Mouse (Mus musculus): ENCODE measurements around the gene Pvalb. TPM values are rescaled to one million over a fixed set of nuclear protein-coding genes. Genes with fewer than 3 reads are reported as not detected.

Gene Pvalb
- 0.21 and 0.49 TPM in 2 replicates for polyA plus RNA-seq (2016; fragmentation: Nextera tagmentation; extraction: Ambion mirVana)

DNA sequence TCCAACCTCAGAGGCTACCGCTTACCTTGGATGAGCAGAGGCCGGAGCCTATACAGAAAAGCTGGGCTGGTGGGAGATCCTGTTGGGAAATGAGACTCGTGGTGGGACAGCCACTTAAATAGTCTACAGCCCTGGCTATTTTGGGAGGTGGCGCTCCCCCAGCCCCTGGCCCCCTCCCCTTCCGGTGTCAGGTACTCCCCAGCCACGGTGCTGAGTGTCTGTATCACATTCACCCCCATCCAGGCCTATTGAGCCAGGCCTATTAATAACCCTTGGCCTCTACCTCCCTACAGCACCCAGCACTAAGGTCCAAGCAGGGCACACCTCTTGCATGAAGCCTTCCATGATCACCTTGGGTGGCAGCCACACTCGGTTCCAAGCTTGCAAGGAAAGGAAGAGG lies at the start of gene Pvalb:
Gene Pvalb (minus strand): TSS at position 89 of the 400 bp plus-strand sequence.
- Histone ChIP-seq H3K27me3 (replicated peaks) (peaks cover 64% of the 10 kb centered on the region), H3K4me3 (no peak within 1 kb of the TSS), H3K4me2 (no peak within 1 kb of the TSS), H3K27ac (ENCODE audit: poor library complexity, severe bottlenecking) (no peak within 1 kb of the TSS), H3K9ac (no peak within 1 kb of the TSS), H3K9me3 (replicated peaks) (peaks cover 3% of the 10 kb centered on the region; the same call in 1 of the 2 replicates), H3K36me3 (no peaks in the 10 kb centered on the region), H3K4me1 (replicated peaks) (peaks cover 12% of the 10 kb centered on the region)
- ATAC-seq (ENCODE audit: insufficient number of reproducible peaks, low FRiP score), result no peak
- 69% methylated on average over 7 of the region's 7 CpGs for WGBS

DNA sequence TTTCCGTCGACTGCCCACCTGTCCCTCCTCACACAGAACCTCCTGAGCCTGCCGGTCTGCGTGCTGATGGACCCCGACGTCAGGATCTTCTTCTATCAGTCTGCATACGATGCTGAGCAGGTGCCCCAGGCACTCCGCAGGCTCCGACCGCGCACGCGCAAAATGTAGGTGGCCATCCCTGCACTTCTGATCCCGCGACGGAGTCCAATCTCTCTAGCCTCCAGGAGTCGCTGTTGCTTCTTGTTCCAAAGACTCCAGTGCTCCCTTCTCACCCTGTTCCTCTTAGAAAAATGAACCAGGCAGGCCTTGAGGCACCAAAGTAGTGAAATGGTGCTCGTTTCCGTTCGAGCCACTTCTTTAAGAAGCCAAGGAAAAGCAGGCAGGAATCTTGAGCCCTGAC lies 48.6 kb upstream of the Pvalb start:
- ATAC-seq (ENCODE audit: insufficient number of reproducible peaks, low FRiP score), result no peak
- peaks cover 10% of the 10 kb centered on the region for H3K4me1 ChIP-seq (replicated peaks)
- H3K36me3 ChIP-seq, result no peaks in the 10 kb centered on the region
- no peak overlapping the region for H3K4me2 ChIP-seq
- H3K27ac ChIP-seq (ENCODE audit: poor library complexity, severe bottlenecking), result no peak overlapping the region
- no peaks in the 10 kb centered on the region for H3K9me3 ChIP-seq (replicated peaks)
- 26% methylated on average over 20 of the region's 20 CpGs for WGBS
- H3K9ac ChIP-seq, result no peak overlapping the region
- H3K4me3 ChIP-seq, result no peak overlapping the region
- peaks cover 34% of the 10 kb centered on the region for H3K27me3 ChIP-seq (replicated peaks)

DNA sequence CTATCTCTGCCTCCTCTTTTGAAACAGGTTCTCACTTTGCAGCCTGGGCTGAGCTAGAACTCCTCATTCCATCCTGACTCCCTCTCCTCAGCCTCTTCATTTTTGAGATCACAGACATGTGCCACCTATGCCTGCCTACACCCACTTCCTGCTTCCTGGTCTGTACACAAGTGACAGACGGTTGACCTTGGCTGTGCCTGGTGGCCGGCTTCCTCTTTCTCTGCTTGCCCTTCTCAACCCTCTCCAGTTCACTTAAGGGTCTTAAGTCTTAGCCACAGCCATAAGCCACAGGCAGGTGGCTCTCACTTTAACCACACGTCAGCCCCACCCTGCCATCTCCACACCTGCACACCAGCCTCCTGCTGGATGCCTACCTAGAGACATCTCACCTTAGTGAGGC lies 42.2 kb upstream of the Pvalb start:
- Histone ChIP-seq H3K36me3 (no peaks in the 10 kb centered on the region), H3K9me3 (replicated peaks) (no peaks in the 10 kb centered on the region), H3K4me1 (replicated peaks) (peaks cover 15% of the 10 kb centered on the region), H3K27ac (ENCODE audit: poor library complexity, severe bottlenecking) (no peak overlapping the region), H3K4me2 (no peak overlapping the region), H3K9ac (no peak overlapping the region), H3K27me3 (replicated peaks) (peaks cover 12% of the 10 kb centered on the region; the same call in 1 of the 2 replicates), H3K4me3 (no peak overlapping the region)
- no peak for ATAC-seq (ENCODE audit: insufficient number of reproducible peaks, low FRiP score)
- 50% methylated on average over 3 of the region's 3 CpGs for whole genome bisulfite sequencing

DNA sequence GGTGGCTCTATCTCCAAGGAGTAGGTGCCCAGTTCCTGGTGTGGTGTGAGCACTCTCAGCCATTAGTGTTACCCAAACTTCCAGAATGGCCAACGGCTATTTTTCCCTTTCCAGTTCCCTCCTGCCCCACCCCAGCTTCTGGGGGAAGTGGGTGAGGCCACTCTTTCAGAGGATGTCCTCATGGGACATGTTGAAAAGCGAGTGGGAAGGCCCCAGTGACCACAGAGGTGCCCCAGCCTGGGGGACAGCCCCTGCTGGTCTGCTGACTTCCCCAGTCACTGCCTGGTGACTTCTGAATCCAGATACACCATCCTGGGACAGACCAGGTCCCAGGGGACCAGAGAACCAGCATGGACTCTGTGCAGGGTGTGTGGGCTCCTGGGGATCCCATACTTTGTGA lies 41.5 kb upstream of the Pvalb start:
- Histone ChIP-seq H3K27me3 (replicated peaks) (peaks cover 7% of the 10 kb centered on the region; the same call in 1 of the 2 replicates), H3K9ac (no peak overlapping the region), H3K4me1 (replicated peaks) (peaks cover 16% of the 10 kb centered on the region), H3K9me3 (replicated peaks) (no peaks in the 10 kb centered on the region), H3K4me2 (no peak overlapping the region), H3K36me3 (no peaks in the 10 kb centered on the region), H3K4me3 (no peak overlapping the region), H3K27ac (ENCODE audit: poor library complexity, severe bottlenecking) (no peak overlapping the region)
- ATAC-seq (ENCODE audit: insufficient number of reproducible peaks, low FRiP score), result no peak
- 78% methylated on average over 2 of the region's 2 CpGs for WGBS

DNA sequence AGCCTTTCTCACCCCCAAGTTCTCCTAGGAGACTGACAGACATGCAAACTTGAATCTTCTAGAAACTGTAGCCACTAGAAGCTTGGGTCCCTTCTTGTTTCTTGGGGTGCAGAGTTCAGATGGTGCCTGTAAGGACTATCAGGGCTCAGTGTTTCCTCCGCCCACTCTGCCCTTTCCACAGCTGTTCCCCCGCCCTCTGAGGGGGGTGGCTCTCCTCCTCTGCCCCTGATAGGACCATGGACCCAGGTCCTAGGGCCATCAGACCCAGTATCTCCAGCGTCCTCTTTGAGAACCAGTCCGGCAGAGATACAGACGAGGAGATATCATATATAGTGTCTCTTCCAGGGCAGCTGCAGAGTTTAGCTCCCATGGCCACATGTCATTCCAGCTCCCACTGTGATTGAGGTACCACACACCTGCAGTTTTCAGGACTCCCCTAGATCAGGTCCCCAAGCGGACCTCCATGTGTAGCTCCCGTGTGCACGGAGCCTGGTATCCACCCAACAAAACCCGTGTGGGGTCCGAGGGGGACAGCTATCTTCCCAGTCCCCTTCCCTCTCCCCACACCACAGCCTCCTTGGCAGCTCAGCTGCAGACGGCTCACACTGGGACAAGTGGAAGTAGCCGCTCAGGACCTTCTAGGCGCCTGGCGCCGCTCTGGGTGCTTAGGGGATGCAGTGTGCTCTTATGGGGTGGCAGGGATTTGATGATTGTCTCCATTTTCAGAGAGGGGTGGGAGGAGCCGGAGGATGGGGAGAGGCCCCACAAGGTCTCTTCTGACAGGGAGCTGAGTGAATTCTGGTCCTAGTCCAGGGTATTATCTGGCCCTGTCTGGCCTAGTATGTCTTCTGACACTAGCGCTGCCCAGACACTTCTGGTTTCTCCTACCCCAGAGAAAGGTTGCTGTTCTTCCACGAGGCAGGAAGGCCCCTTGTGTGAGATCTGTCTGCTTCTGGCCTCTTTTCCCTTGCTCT lies 40.2 kb upstream of the Pvalb start:
- 64% methylated on average over 18 of the region's 18 CpGs for WGBS
- H3K27me3 ChIP-seq (replicated peaks), result peaks cover 3% of the 10 kb centered on the region; the same call in 1 of the 2 replicates
- no peak for ATAC-seq (ENCODE audit: insufficient number of reproducible peaks, low FRiP score)
- H3K36me3 ChIP-seq, result no peaks in the 10 kb centered on the region
- no peak overlapping the region for H3K4me2 ChIP-seq
- H3K4me3 ChIP-seq, result no peak overlapping the region
- peaks cover 16% of the 10 kb centered on the region for H3K4me1 ChIP-seq (replicated peaks)
- no peak overlapping the region for H3K27ac ChIP-seq (ENCODE audit: poor library complexity, severe bottlenecking)
- no peak overlapping the region for H3K9ac ChIP-seq
- no peaks in the 10 kb centered on the region for H3K9me3 ChIP-seq (replicated peaks)

DNA sequence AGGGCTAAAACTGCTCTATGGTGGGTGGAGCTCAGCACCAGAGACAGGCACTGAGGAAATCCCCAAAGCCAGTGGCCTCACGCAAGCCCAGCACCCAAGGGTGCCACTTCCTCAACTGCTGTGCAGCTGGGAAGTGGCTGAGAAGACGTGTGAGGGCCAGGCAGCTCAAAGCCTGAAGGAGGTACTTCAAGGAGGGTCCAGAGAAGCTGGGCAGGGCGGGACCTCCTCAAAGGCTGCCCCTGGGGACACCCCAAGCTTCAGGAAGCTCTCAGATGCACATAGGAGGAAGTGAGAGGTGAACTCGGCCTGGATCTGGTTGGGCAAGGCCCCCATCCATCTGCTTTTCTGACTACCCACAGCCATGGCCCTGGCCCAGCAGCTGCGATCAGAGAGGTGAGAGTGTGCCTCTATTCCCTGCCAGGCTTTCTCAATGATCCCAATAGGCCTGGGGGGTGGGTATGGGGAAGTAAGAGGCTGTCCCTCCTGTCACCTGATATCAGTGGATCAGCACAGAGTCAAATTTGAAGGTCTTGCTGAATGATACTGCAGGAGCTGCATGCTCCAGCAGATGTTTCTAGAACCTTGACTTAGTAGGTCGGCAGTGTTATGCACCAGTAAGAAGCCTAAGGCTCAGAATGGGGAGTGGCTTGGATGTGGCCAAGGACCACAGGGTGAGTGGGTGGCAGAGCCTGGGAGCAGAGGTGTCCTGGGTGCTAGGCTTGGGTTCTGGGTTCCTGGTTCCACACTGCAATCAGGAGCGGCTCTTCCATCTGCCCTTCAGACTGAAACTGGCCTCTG lies 38.7 kb upstream of the Pvalb start, which contains the start of gene Ncf4:
Gene Ncf4 (plus strand): TSS at position 107 of the 798 bp plus-strand sequence.
- H3K9ac ChIP-seq, result no peak within 1 kb of the TSS
- peaks cover 16% of the 10 kb centered on the region for H3K4me1 ChIP-seq (replicated peaks)
- H3K4me3 ChIP-seq, result no peak within 1 kb of the TSS
- peaks cover 8% of the 10 kb centered on the region; the same call in 1 of the 2 replicates for H3K27me3 ChIP-seq (replicated peaks)
- WGBS, result 67% methylated on average over 7 of the region's 7 CpGs
- H3K9me3 ChIP-seq (replicated peaks), result no peaks in the 10 kb centered on the region
- ATAC-seq (ENCODE audit: insufficient number of reproducible peaks, low FRiP score), result no peak
- H3K27ac ChIP-seq (ENCODE audit: poor library complexity, severe bottlenecking), result no peak within 1 kb of the TSS
- no peak within 1 kb of the TSS for H3K4me2 ChIP-seq
- no peaks in the 10 kb centered on the region for H3K36me3 ChIP-seq

DNA sequence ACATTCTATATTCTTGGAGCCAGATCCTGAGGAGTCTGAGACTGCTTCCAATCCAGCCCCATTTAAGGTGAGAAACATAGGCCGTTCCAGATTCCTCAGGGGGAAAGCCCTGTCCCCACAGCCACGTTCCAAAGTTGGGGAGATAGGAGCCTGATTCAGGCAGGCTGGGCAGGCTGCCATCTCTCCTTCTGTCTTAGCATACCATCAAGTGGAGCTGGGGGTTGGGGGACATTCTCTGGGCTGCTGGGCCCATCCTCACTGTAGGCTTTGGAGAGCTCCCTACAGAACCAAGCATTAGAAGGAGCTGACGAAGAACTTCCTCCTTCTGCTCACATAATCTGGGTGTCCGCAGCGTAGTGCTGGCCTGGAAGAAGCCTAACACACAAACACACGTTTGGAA lies 37.6 kb upstream of the Pvalb start:
- H3K4me3 ChIP-seq, result no peak overlapping the region
- H3K27me3 ChIP-seq (replicated peaks), result 0 out of 2 replicates have a peak, but pooled peaks cover 15% of the 10 kb centered on the region
- no peak overlapping the region for H3K4me2 ChIP-seq
- no peaks in the 10 kb centered on the region for H3K36me3 ChIP-seq
- peaks cover 16% of the 10 kb centered on the region for H3K4me1 ChIP-seq (replicated peaks)
- no peak overlapping the region for H3K9ac ChIP-seq
- WGBS, result 58% methylated on average over 6 of the region's 6 CpGs
- H3K27ac ChIP-seq (ENCODE audit: poor library complexity, severe bottlenecking), result no peak overlapping the region
- H3K9me3 ChIP-seq (replicated peaks), result no peaks in the 10 kb centered on the region
- no peak for ATAC-seq (ENCODE audit: insufficient number of reproducible peaks, low FRiP score)

DNA sequence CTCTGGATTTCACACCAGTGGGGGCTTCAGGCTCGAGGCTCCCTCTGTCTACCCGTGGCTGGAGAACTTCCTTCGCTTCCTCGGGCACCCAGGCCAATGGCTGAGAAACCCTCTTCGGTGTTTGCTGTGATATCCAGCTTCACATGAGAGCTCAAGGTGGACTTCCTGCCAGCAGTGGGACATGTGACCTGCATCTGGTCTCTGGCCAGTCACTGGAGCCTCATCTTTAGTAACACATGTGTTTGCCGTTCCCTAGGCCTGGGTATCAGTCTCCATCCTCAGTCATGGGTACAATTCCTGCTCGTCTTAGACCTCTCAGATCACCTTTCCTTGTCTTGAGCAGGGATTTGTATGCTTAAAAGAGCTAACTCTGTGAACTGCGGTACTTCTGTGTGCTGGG lies 36.9 kb upstream of the Pvalb start:
- ATAC-seq (ENCODE audit: insufficient number of reproducible peaks, low FRiP score), result no peak
- no peaks in the 10 kb centered on the region for H3K9me3 ChIP-seq (replicated peaks)

DNA sequence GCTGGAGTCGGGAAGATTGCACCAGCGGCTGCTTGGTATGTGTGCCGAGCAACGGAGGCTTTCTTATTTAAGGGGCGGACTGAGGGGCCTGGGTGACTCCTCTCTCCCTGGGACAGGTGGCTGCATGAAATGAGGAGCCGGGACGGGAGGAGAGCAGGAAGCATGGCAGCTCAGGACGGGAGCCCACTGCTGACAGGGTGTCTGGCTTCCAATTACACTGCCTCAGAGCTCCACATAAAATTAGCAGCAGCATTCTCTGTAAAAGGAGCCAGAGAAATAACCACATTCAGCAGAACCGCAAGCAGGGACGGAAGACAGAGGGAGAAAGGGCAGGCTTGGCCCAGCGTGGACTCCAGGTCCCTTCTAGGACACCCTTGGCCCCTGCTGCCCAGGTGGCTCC lies 35.1 kb upstream of the Pvalb start:
- Histone ChIP-seq H3K9ac (no peak overlapping the region), H3K27ac (ENCODE audit: poor library complexity, severe bottlenecking) (no peak overlapping the region), H3K4me1 (replicated peaks) (peaks cover 11% of the 10 kb centered on the region), H3K9me3 (replicated peaks) (no peaks in the 10 kb centered on the region), H3K27me3 (replicated peaks) (0 out of 2 replicates have a peak, but pooled peaks cover 18% of the 10 kb centered on the region), H3K36me3 (no peaks in the 10 kb centered on the region), H3K4me3 (no peak overlapping the region), H3K4me2 (no peak overlapping the region)
- 54% methylated on average over 11 of the region's 11 CpGs for WGBS
- ATAC-seq (ENCODE audit: insufficient number of reproducible peaks, low FRiP score), result no peak

More for the DNA sequence above, 36.9 kb upstream of the Pvalb start:
- 77% methylated on average over 8 of the region's 8 CpGs for WGBS
- Histone ChIP-seq H3K27ac (ENCODE audit: poor library complexity, severe bottlenecking) (no peak overlapping the region), H3K4me2 (no peak overlapping the region), H3K36me3 (no peaks in the 10 kb centered on the region), H3K4me1 (replicated peaks) (peaks cover 16% of the 10 kb centered on the region), H3K4me3 (no peak overlapping the region), H3K9ac (no peak overlapping the region), H3K27me3 (replicated peaks) (0 out of 2 replicates have a peak, but pooled peaks cover 18% of the 10 kb centered on the region)

DNA sequence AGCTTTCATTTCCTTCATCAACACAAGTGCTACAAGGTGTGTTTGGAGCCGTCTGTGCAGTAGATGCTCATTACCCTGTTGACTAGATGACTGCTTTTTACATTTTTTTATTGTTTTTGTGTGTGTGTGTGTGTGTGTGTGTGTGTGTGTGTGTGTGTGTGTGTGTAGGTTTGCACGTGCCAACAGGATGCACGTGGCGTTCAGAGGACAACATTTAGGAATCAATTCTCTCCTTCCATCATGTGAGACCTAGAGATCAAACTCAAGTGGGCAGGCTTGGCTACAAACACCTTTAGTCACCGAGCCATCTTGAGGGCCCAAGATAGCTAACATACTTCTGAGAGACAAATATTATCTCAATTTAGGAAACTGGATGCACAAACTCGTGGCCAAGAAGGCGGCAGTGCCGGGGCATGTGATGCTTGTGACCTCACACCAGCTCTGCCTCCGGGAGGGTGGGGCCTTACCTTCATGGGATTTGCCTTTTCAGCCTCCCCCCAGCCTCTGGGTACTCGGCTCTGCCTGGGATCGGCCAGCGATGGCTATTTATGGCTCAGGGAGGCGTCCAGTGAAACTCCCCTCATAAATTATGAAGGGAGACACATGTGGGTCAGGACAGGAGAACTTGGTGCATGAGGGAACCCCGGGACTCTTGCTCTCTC lies 33.9 kb upstream of the Pvalb start:
- no peaks in the 10 kb centered on the region for H3K36me3 ChIP-seq
- H3K9me3 ChIP-seq (replicated peaks), result no peaks in the 10 kb centered on the region
- H3K4me1 ChIP-seq (replicated peaks), result peaks cover 11% of the 10 kb centered on the region
- H3K4me3 ChIP-seq, result no peak overlapping the region
- no peak overlapping the region for H3K4me2 ChIP-seq
- no peak overlapping the region for H3K9ac ChIP-seq
- no peak overlapping the region for H3K27ac ChIP-seq (ENCODE audit: poor library complexity, severe bottlenecking)
- 0 out of 2 replicates have a peak, but pooled peaks cover 18% of the 10 kb centered on the region for H3K27me3 ChIP-seq (replicated peaks)
- 62% methylated on average over 14 of the region's 14 CpGs for WGBS
- no peak for ATAC-seq (ENCODE audit: insufficient number of reproducible peaks, low FRiP score)

Data from heart, embryonic 12.5 days (tissue).